Mouse (Mus musculus): ENCODE data around the gene Alx3.

Gene Alx3

GRCm38 (mm10) chr3:107594662-107595263 is at the start of gene Alx3:
Gene Alx3, plus strand, starts transcription at chr3:107595031.
- in situ Hi-C loops (cut with MboI; ENCODE audit: low sequenced_read_pairs), result no loop called here

GRCm38 (mm10) chr3:107545278-107545677 is 49.6 kb upstream of the Alx3 start:
- in situ Hi-C loops (cut with MboI; ENCODE audit: low sequenced_read_pairs), result no loop called here

- in situ Hi-C loops (cut with MboI; ENCODE audit: low sequenced_read_pairs), result no loop called here
Measured at GRCm38 (mm10) chr3:107545716-107546412, 49.0 kb upstream of the Alx3 start.

- in situ Hi-C loops (cut with MboI; ENCODE audit: low sequenced_read_pairs), result no loop called here
Measured at GRCm38 (mm10) chr3:107546956-107547355, 47.9 kb upstream of the Alx3 start.

- in situ Hi-C loops (cut with MboI; ENCODE audit: low sequenced_read_pairs), result loop anchor here (5.0 kb wide), 1 partner anchor 62 kb away; no protein-coding TSS in a partner anchor
Measured at GRCm38 (mm10) chr3:107550409-107551049, 44.3 kb upstream of the Alx3 start.

GRCm38 (mm10) chr3:107554842-107555241 is 40.0 kb upstream of the Alx3 start, which contains the start of gene Ubl4b:
Gene Ubl4b, minus strand, starts transcription at chr3:107555073.
- in situ Hi-C loops (cut with MboI; ENCODE audit: low sequenced_read_pairs), result loop anchor here (5.0 kb wide), 1 partner anchor 57 kb away; no protein-coding TSS in a partner anchor

- in situ Hi-C loops (cut with MboI; ENCODE audit: low sequenced_read_pairs), result no loop called here
Measured at GRCm38 (mm10) chr3:107558740-107559139, 36.1 kb upstream of the Alx3 start.

- in situ Hi-C loops (cut with MboI; ENCODE audit: low sequenced_read_pairs), result no loop called here
Measured at GRCm38 (mm10) chr3:107559183-107559582, 35.6 kb upstream of the Alx3 start.

- in situ Hi-C loops (cut with MboI; ENCODE audit: low sequenced_read_pairs), result no loop called here
Measured at GRCm38 (mm10) chr3:107562104-107562503, 32.7 kb upstream of the Alx3 start.

GRCm38 (mm10) chr3:107562591-107562990 is 32.2 kb upstream of the Alx3 start:
- in situ Hi-C loops (cut with MboI; ENCODE audit: low sequenced_read_pairs), result no loop called here

- in situ Hi-C loops (cut with MboI; ENCODE audit: low sequenced_read_pairs), result no loop called here
Measured at GRCm38 (mm10) chr3:107563880-107564279, 31.0 kb upstream of the Alx3 start.

GRCm38 (mm10) chr3:107565331-107565730 is 29.5 kb upstream of the Alx3 start:
- in situ Hi-C loops (cut with MboI; ENCODE audit: low sequenced_read_pairs), result no loop called here

- in situ Hi-C loops (cut with MboI; ENCODE audit: low sequenced_read_pairs), result no loop called here
Measured at GRCm38 (mm10) chr3:107567766-107568165, 27.1 kb upstream of the Alx3 start.

- in situ Hi-C loops (cut with MboI; ENCODE audit: low sequenced_read_pairs), result no loop called here
Measured at GRCm38 (mm10) chr3:107568721-107569120, 26.1 kb upstream of the Alx3 start.

GRCm38 (mm10) chr3:107571205-107571604 is 23.6 kb upstream of the Alx3 start:
- in situ Hi-C loops (cut with MboI; ENCODE audit: low sequenced_read_pairs), result no loop called here

- in situ Hi-C loops (cut with MboI; ENCODE audit: low sequenced_read_pairs), result no loop called here
Measured at GRCm38 (mm10) chr3:107576807-107577206, 18.0 kb upstream of the Alx3 start.

GRCm38 (mm10) chr3:107577810-107578390 is 16.9 kb upstream of the Alx3 start:
- in situ Hi-C loops (cut with MboI; ENCODE audit: low sequenced_read_pairs), result no loop called here

GRCm38 (mm10) chr3:107579466-107579865 is 15.4 kb upstream of the Alx3 start:
- in situ Hi-C loops (cut with MboI; ENCODE audit: low sequenced_read_pairs), result no loop called here

GRCm38 (mm10) chr3:107581103-107582010 is 13.5 kb upstream of the Alx3 start:
- in situ Hi-C loops (cut with MboI; ENCODE audit: low sequenced_read_pairs), result no loop called here

- in situ Hi-C loops (cut with MboI; ENCODE audit: low sequenced_read_pairs), result no loop called here
Measured at GRCm38 (mm10) chr3:107582130-107582874, 12.5 kb upstream of the Alx3 start.
